18 mouse cellular contexts compared by ENCODE assay signal in the genomic region with DNA sequence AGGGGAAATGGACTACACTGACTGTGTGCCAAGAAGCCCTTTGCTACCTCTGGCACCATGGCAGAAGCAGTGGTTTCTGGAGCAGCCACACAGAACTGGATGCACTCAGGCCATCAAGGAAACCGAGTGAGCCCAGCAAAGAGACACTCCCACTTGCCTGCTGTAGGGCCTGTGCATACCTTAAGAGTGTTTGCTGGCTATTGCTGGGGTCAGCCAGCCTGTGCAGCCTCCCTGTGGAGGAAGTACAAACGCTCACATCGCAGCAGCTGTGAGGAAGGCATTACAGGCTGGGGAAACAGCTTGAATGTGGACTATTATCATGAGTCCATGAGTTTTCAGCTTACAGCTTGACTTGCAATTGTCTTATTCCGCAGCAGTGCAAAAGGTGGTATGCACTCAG.
DNase-seq lines count a peak whose midpoint lies in the region; ATAC-seq and TF ChIP-seq lines count a peak whose summit lies in the region.
"Had no signal": no experiment of that assay in that cellular context is flagged by ENCODE, and none has a peak within 500 bp of the region (broad histone marks: within the 10 kb centered on the region; RNA-seq: fewer than 3 reads in every experiment).

No protein-coding gene starts in this region.

- peaks cover 9% of the 10 kb centered on the region for H3K9me3 ChIP-seq in heart, postnatal 0 days (replicated peaks; ENCODE audit: control insufficient read depth, low read length)
- peaks cover 5% of the 10 kb centered on the region; the same call in 1 of the 2 replicates for H3K9me3 ChIP-seq in lung, embryonic 14.5 days (ENCODE audit: low read depth, low read length)
- H3K9me3 ChIP-seq: embryonic facial prominence, embryonic 12.5 days; lung, embryonic 15.5 days had no signal

- H3K79me2 ChIP-seq in heart, adult 2 months (replicated peaks; ENCODE audit: control insufficient read depth, insufficient read depth, low read length) = no peaks in the 10 kb centered on the region

- H3K27me3 ChIP-seq in heart, postnatal 0 days (ENCODE audit: control insufficient read depth, insufficient read depth, low read length) = no peaks in the 10 kb centered on the region
- no peaks in the 10 kb centered on the region for H3K27me3 ChIP-seq in heart, adult 2 months (ENCODE audit: control insufficient read depth, insufficient read depth, low read length)
- no peaks in the 10 kb centered on the region for H3K27me3 ChIP-seq in lung, embryonic 14.5 days (ENCODE audit: insufficient read depth, low read length)
- H3K27me3 ChIP-seq: embryonic facial prominence, embryonic 12.5 days; heart, embryonic 12.5 days; hindbrain, embryonic 13.5 days; liver, embryonic 12.5 days; lung, embryonic 15.5 days had no signal

- no peak overlapping the region for H3K4me2 ChIP-seq in heart, postnatal 0 days (ENCODE audit: low read depth, low read length)
- no peak overlapping the region for H3K4me2 ChIP-seq in lung, embryonic 14.5 days
- H3K4me2 ChIP-seq: embryonic facial prominence, embryonic 12.5 days; heart, embryonic 12.5 days; hindbrain, embryonic 13.5 days; liver, embryonic 12.5 days; lung, embryonic 15.5 days had no signal

- no peak overlapping the region for H3K9ac ChIP-seq in heart, postnatal 0 days (replicated peaks; ENCODE audit: low read depth, low read length)
- no peak overlapping the region for H3K9ac ChIP-seq in heart, adult 2 months (ENCODE audit: low read depth, low read length)
- H3K9ac ChIP-seq in lung, embryonic 14.5 days = no peak overlapping the region
- H3K9ac ChIP-seq: embryonic facial prominence, embryonic 12.5 days; heart, embryonic 12.5 days; hindbrain, embryonic 13.5 days; liver, embryonic 12.5 days; lung, embryonic 15.5 days had no signal

- H3K36me3 ChIP-seq in heart, postnatal 0 days (replicated peaks; ENCODE audit: control insufficient read depth, insufficient read depth, low read length) = no peaks in the 10 kb centered on the region
- H3K36me3 ChIP-seq in heart, adult 2 months (ENCODE audit: control insufficient read depth, insufficient read depth, low read length) = no peaks in the 10 kb centered on the region
- H3K36me3 ChIP-seq in lung, embryonic 14.5 days (ENCODE audit: insufficient read depth) = no peaks in the 10 kb centered on the region
- H3K36me3 ChIP-seq: embryonic facial prominence, embryonic 12.5 days; heart, embryonic 12.5 days; hindbrain, embryonic 13.5 days; liver, embryonic 12.5 days; lung, embryonic 15.5 days had no signal

- DNase-seq in heart, postnatal 0 days (ENCODE audit: low spot score) = no peak
- DNase-seq in heart, adult 2 months = no peak
- peak; percentile 14 for DNase-seq in lung, embryonic 14.5 days
- no peak for DNase-seq in lung, adult 18-20 months
- DNase-seq in R1 (ENCODE audit: low read depth, low spot score) = peak; percentile 39
- DNase-seq: cerebellum, adult 2 months; kidney, adult 9 months; thymus, postnatal 14 days had no signal

- H3K4me3 ChIP-seq in heart, postnatal 0 days (ENCODE audit: low read depth, low read length) = no peak overlapping the region
- H3K4me3 ChIP-seq in heart, adult 2 months = no peak overlapping the region
- no peak overlapping the region for H3K4me3 ChIP-seq in lung, embryonic 14.5 days (ENCODE audit: low read depth, low read length)
- H3K4me3 ChIP-seq: embryonic facial prominence, embryonic 12.5 days; heart, embryonic 12.5 days; hindbrain, embryonic 13.5 days; liver, embryonic 12.5 days; lung, embryonic 15.5 days had no signal

- intact Hi-C loops in heart, adult 2 months (cut with DNase I) = no loop called here

- TF ChIP-seq POLR2A in heart, adult 2 months (IDR thresholded peaks at IDR 0.05; ENCODE audit: insufficient read depth, low read depth, low read length) = no peak

- H3K4me1 ChIP-seq in heart, postnatal 0 days (ENCODE audit: control insufficient read depth, insufficient read depth) = no peaks in the 10 kb centered on the region
- peaks cover 5% of the 10 kb centered on the region for H3K4me1 ChIP-seq in heart, adult 2 months (ENCODE audit: control insufficient read depth, insufficient read depth, low read length)
- no peaks in the 10 kb centered on the region for H3K4me1 ChIP-seq in lung, embryonic 14.5 days (ENCODE audit: insufficient read depth)
- H3K4me1 ChIP-seq: embryonic facial prominence, embryonic 12.5 days; heart, embryonic 12.5 days; hindbrain, embryonic 13.5 days; liver, embryonic 12.5 days; lung, embryonic 15.5 days had no signal

- no peak for TF ChIP-seq CTCF in heart, postnatal 0 days (IDR thresholded peaks at IDR 0.05; ENCODE audit: low read depth)
- TF ChIP-seq CTCF in heart, adult 2 months (IDR thresholded peaks at IDR 0.05) = no peak
- TF ChIP-seq CTCF in lung, embryonic 14.5 days (IDR thresholded peaks at IDR 0.05; ENCODE audit: low read depth) = no peak

- peak; percentile 47 for ATAC-seq in heart, postnatal 0 days (ENCODE audit: insufficient read depth, low read depth)
- ATAC-seq in lung, embryonic 14.5 days (ENCODE audit: insufficient read depth) = no peak
- ATAC-seq in erythroid progenitor cell, adult 5-6 weeks (replicated peaks; ENCODE audit: low FRiP score, poor library complexity, severe bottlenecking) = 0 out of 2 replicates have a peak, but pooled peaks have one; percentile 25
- ATAC-seq in CD4-positive, CD25-positive, alpha-beta regulatory T cell, adult 4 months = no peak
- ATAC-seq: activated CD4-positive, CD25-positive, alpha-beta regulatory T cell, adult 4 months; inflammation-experienced regulatory T-cells, adult 6 months; liver, embryonic 12.5 days; midbrain, embryonic 16.5 days had no signal

- WGBS in heart, postnatal 0 days = 37% methylated on average over 4 of the region's 4 CpGs
- WGBS in heart, adult 2 months = 31% methylated on average over 4 of the region's 4 CpGs
- WGBS in lung, embryonic 14.5 days = 36% methylated on average over 4 of the region's 4 CpGs

- H3K27ac ChIP-seq in heart, postnatal 0 days (ENCODE audit: low read depth) = no peak overlapping the region
- H3K27ac ChIP-seq in heart, adult 2 months = no peak overlapping the region
- H3K27ac ChIP-seq in lung, embryonic 14.5 days (ENCODE audit: low read depth) = no peak overlapping the region; the same call in 1 of the 2 replicates
- H3K27ac ChIP-seq: embryonic facial prominence, embryonic 12.5 days; hindbrain, embryonic 13.5 days; liver, embryonic 12.5 days; lung, embryonic 15.5 days had no signal

- no peak for TF ChIP-seq EP300 in heart, postnatal 0 days (IDR thresholded peaks at IDR 0.05; ENCODE audit: low read depth)
- TF ChIP-seq EP300 in heart, adult 2 months (IDR thresholded peaks at IDR 0.05; ENCODE audit: insufficient read depth, low read depth, low read length) = no peak

Comparison
In these comparisons a context has a peak if more than half of its experiments do, and no peak if none do; other contexts are left out.
1. DNase-seq: peak in lung, embryonic 14.5 days (single experiment) and R1 (single experiment); none in heart, postnatal 0 days (single experiment), heart, adult 2 months (0 of 2) and lung, adult 18-20 months (0 of 2).
2. ATAC-seq: peak in heart, postnatal 0 days (single experiment) and erythroid progenitor cell, adult 5-6 weeks (single experiment); none in lung, embryonic 14.5 days (single experiment) and CD4-positive, CD25-positive, alpha-beta regulatory T cell, adult 4 months (single experiment).